Mouse (Mus musculus): ENCODE results near the gene Lrrc8e.
"Not testable (repeated sequence)": the region's sequence is repeated elsewhere in the genome, so short reads cannot be mapped to it uniquely, and the experiment has no call there.

The Lrrc8e gene

DNA sequence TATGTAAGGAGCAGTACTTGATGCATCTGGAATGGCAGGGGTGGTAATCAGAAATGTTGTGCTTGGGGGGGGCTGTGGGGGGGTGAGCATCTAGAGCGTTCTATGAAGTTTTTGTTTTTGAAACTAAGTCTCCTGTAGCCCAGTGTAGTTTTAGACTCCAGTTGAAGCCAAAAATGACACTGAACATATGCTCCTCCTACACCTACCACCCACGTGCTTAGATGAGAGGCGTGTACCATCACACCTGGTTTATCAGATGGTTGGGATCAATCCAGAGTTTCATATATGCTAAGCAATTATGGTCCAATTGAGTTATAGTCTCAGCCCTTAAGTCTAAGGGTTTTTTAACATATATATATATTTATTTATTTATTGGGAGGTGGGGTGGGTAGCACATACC, 7.0 kb upstream of the Lrrc8e start:
- DNase-seq (ENCODE audit: low read depth, low spot score), result no peak

DNA sequence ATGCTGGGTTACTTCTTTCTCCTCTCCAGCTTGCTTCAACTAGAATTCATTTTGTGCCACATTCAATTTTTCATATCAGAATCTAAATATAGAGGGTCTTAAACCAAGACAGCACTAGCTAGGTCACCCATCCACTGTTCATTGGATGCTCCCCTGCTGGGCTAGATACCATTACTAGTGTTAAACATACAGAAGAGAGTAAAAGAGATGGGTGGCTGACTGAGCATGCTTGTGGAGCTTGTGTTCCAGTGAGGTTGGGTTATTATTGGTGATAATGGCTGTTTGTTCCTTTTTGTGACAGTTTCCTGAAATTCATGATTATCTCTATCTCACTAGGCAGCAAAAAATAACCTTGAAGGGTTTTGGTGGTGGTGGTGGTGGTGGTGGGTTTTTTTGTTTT, 4.6 kb upstream of the Lrrc8e start:
- no peak for DNase-seq (ENCODE audit: low read depth, low spot score)

DNA sequence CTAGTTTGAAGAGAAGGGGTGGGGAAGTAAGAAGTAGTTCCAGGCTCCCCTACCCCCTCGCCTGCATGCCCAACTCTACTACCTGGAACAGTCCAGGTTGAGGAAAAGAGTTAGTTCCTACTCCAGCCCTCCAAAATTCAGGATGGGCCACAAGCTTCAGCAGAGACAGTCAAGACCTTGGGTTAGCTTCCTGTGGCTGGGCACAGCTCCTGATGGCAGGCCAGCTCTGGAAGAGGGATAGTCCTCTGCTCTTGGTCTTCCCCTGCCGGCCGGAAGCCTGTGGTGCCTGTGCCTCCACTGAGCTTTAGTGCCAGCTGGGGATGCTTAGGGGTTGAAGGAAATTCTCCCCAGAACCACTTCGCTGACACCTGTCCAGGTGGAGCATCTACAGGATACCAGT, 304 bp upstream of the Lrrc8e start:
- DNase-seq (ENCODE audit: low read depth, low spot score), result no peak

DNA sequence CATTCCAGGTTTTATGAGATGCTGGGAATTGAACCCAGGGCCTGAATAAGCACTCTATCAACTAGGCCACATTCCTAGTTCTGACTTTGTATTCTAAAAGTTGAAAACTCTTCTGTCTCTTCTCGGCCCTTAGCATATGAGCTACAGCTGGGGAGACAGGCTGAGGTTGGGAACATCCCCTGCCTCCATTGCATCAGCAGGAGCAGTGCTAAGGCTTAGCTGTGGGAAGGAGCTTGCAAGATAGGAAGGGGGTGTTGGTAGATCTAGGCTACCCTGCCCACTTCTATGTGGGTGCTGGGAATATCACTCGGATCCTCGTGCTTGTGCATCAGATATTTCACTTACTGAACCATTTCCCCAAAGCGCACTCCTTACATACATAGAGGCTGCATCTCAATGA, 1.3 kb downstream of the Lrrc8e start:
- DNase-seq (ENCODE audit: low read depth, low spot score), result no peak

- DNase-seq (ENCODE audit: low read depth, low spot score), result no peak
Measured at GRCm38 (mm10) chr8:4229784-4230183, 3.2 kb downstream of the Lrrc8e start.

GRCm38 (mm10) chr8:4230612-4231351, 4.2 kb downstream of the Lrrc8e start:
- DNase-seq (ENCODE audit: low read depth, low spot score), result no peak

DNA sequence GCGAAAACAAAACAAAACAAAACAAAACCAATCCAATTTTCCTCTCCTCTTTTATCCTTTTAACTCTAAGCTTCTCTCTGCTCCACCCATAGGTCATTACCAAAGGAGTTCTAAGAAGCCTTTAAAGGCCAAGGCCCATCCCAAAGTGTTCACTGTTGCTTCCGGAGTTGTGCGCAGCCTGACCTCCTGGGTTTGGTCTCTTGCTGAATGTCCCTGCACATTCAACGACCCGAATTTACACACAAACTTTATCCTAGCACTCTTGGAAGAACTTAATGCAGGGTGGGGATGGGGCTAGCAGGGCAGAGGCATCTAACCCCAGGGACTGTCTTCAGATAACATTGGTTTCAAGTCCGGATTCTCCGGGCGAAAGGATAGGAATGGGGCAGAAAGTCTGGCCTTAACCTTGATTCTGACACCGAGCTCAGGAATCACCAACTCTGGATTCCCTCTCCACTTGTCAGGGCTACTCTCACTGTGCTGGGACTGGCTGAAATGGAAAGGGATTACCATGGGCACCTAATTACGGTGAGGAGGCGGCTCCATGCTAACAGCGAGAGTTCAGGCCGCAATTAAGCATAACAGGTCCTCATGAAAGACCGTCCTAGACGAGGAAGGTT, 11.3 kb downstream of the Lrrc8e start:
- DNase-seq (ENCODE audit: low read depth, low spot score), result peak; percentile 55

GRCm38 (mm10) chr8:4238434-4239192, 12.0 kb downstream of the Lrrc8e start, which contains the start of the genes Map2k7 and Gm49320:
TSS of gene Map2k7 (plus strand) at chr8:4238740.
TSS of gene Gm49320 (plus strand) at chr8:4238865.
- peak; percentile 100 for DNase-seq (ENCODE audit: low read depth, low spot score)

DNA sequence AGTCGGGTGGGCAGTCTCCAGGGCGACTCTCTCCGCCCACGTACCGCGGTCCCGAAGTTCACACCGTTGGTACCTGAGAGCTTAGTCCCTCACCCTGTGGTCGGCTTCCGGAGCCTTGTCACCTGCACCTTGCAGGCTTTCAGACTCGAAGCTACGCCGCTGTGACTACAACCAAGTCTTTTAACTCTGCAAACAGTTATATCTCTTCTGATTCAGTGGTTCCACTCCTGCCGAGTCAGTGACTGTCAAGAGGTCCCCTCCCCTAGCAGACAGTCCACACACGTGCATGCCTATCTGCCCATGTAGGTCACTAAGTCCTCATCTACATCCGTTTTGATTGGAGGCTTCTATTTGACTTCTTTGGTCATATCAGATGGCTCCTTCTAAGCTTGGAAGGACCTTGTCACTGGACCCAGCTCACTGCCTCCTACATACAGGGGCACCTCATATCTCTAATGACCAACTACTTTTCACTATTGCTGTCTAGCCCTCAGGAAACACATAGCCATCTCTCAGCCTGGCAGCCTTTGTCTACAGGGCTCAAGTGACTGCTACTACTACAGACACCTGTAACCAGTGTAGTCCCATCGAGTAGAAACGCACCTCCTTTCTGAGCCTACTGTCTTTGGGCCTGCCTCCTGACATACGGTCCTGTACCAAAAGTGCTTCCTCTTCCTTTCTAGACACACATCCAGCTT, 12.7 kb downstream of the Lrrc8e start:
- DNase-seq (ENCODE audit: low read depth, low spot score), result no peak

DNA sequence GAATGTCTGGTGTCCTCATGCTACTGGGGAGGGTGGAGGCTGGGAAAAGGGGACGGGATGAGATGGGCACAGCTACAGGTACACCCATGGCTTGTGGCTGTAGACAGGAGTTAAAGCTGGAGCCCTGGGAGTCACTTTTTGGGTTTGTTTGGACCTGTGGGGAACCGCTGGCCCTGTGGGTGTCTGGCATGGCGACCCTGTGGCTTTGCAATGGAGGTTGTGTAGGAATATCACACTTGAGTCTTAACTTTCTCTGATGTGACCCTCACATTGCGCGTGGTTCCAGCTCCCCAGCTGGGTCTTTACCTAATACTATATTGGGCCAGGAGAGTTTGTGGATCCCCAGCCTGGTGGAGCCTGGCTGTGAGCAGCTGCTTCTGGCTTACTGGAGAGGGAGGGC, 18.4 kb downstream of the Lrrc8e start:
- DNase-seq (ENCODE audit: low read depth, low spot score), result no peak

- DNase-seq (ENCODE audit: low read depth, low spot score), result no peak
Measured at GRCm38 (mm10) chr8:4245737-4246136, 19.1 kb downstream of the Lrrc8e start.

- DNase-seq (ENCODE audit: low read depth, low spot score), result no peak
Measured at GRCm38 (mm10) chr8:4247241-4247640, 20.6 kb downstream of the Lrrc8e start.

- no peak for DNase-seq (ENCODE audit: low read depth, low spot score)
Measured at GRCm38 (mm10) chr8:4247951-4248540, 21.4 kb downstream of the Lrrc8e start, which contains the start of gene Tgfbr3l. TSS of gene Tgfbr3l (plus strand) at chr8:4248214.

DNA sequence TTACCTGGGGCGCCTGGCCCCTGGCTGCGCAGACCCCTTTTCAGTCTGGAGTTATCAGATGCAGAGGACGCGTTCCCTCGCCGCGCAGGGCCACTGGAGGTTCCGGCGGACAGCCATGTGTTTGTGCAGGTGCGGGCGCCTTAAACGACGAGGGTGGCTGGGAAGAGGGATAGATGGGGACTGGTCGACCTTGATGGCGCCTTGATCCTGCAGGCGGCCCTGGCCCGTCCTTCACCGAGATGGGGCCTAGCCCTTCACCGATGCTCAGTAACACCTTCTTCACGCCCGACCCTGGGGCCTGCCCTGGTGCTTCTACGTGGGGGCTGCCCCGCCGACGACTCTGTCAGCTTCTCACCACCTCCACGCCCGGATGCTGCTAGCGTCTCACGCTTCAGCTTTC, 22.6 kb downstream of the Lrrc8e start:
- DNase-seq (ENCODE audit: low read depth, low spot score), result peak; percentile 82

GRCm38 (mm10) chr8:4250306-4250970, 23.8 kb downstream of the Lrrc8e start:
- peak; percentile 82 for DNase-seq (ENCODE audit: low read depth, low spot score)

DNA sequence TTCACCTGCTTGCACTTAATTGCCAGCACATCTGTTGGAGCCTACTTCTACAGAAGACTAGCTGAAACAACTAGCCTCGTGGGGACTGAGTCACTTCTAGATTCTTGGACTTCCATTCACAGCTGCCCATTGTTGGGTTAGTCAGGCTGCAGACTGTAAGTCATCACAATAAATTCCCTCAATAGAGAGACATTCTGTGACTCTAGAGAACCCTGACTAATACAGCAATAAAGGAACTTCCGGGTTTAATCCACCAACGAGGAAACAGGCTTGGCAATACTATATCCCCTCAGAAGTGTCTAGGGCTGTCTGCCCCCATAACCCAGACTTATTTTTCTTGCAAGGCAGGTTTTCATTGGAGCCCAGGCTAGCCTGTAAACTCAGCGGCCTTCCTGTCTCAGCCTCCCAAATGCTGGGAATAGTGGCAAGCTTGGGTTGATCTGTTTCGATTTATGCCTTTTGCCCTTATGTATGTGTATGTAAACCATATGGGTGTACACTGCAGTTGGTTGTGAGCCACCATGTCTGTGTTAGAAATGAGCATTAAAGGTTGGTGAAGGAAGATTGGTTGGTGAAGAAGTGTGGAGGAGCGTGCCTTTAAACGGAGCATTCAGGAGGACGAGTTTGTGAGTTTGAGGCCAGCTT, 25.6 kb downstream of the Lrrc8e start:
- no peak for DNase-seq (ENCODE audit: low read depth, low spot score)

DNA sequence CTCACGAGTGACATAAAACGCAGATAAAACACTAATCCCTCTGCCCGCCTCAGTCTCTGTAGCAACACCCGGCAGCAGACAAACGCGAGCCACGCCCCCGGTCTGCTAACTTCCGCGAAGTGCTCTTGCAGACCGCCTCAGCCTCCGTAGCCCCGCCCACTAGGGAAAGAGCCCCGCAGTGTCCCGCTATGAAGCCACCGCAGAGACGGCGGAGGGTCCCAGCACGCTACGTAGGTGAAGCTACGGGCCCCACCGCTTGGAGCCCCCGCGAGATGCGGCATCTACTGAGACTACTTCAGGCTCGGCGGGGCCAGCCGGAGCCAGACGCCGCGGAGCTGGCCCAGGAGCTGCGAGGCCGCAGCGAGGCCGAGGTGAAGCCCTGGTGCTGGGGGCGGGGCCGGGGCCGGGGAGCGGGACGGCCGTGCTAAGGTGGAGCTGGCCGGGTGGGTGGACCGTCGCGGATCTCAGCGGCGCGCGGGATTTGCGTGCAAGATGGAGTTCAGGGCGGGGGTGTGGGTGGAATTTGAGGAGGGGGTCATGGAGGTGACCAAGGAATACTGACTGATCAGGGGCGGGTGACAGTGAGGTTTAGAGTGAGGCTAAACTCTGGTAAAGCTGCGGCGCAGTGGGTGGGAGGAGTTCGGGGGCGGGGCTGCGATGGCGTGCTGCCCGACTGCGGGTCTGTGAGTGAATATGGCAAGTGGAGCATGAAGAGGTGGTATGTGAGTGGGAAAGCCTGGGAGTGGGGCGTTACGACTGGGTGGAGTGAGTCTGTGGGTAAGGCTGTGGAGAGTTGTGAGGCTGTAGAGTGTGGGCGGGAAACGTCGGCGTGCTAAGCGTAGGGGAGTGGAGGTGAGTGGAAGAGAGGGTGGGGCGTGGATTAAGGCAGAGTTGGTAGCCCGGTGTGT, 26.6 kb downstream of the Lrrc8e start, which contains the start of gene Snapc2:
Snapc2 (plus strand) TSS at position 147 of the 908 bp plus-strand sequence.
- DNase-seq (ENCODE audit: low read depth, low spot score), result peak; percentile 97

- DNase-seq (ENCODE audit: low read depth, low spot score), result peak; percentile 55
Measured at GRCm38 (mm10) chr8:4254001-4254400, 27.4 kb downstream of the Lrrc8e start.

GRCm38 (mm10) chr8:4255471-4255870, 28.8 kb downstream of the Lrrc8e start:
- not testable (repeated sequence) for DNase-seq (ENCODE audit: low read depth, low spot score)

All from ZHBTc4 (cell line).